Mouse (Mus musculus) liver, embryonic 14.5 days (tissue): Measurements from ENCODE around the gene Olfr1283. TPM values are rescaled to one million over a fixed set of nuclear protein-coding genes. Genes with fewer than 3 reads are reported as not detected.
"Not testable (repeated sequence)": the region's sequence is repeated elsewhere in the genome, so short reads cannot be mapped to it uniquely, and the experiment has no call there.

Experiments
- ATAC-seq: fragments of 200-750 bp; cut with Nextera tagmentation; 2 replicates; pipeline ENCODE4 v1.8.0; 2017; ENCODE audit warnings: moderate number of reproducible peaks, mild to moderate bottlenecking, moderate library complexity; ENCODE audit not compliant: insufficient read depth
- DNase-seq, 3 experiments: peaks; one replicate each; pipeline ENCODE4 v3.0.0-alpha.2; 2012 to 2013; ENCODE audit warnings: low read depth in 3 of 3, low spot score in 3 of 3
- H3K27ac ChIP-seq: fragments of 300-500 bp; sonication (generic); 2 replicates; pipeline ENCODE4 v1.5.1; 2014; ENCODE audit warnings: moderate library complexity, mild to moderate bottlenecking, control low read depth, inconsistent platforms
- H3K27me3 ChIP-seq: fragments of 300-500 bp; sonication (generic); 2 replicates; pipeline ENCODE4 v1.6.1; 2014; ENCODE audit warnings: mild to moderate bottlenecking, low read length, moderate library complexity; ENCODE audit not compliant: control insufficient read depth, insufficient read depth
- H3K36me3 ChIP-seq: fragments of 300-500 bp; sonication (generic); replicated peaks from 2 replicates; pipeline ENCODE4 v1.6.1; 2014; ENCODE audit warnings: low read depth; ENCODE audit not compliant: control insufficient read depth, insufficient read depth
- H3K4me1 ChIP-seq, 2 experiments: fragments of 200-500 bp in 1 of 2; fragments of 300-500 bp in 1 of 2; sonication (generic) in 1 of 2; replicated peaks; 2 replicates each; pipeline ENCODE4 v1.6.1; 2012 to 2014; ENCODE audit warnings: antibody characterized with exemption in 1 of 2, inconsistent platforms in 1 of 2, low read length in 1 of 2; ENCODE audit not compliant: control insufficient read depth in 2 of 2, insufficient read depth in 2 of 2
- H3K4me2 ChIP-seq: fragments of 300-500 bp; sonication (generic); 2 replicates; pipeline ENCODE4 v1.6.1; 2014; ENCODE audit warnings: low read depth, mild to moderate bottlenecking, control low read depth, moderate library complexity
- H3K4me3 ChIP-seq, 2 experiments: fragments of 200-500 bp in 1 of 2; fragments of 300-500 bp in 1 of 2; sonication (generic) in 1 of 2; 2 replicates each; pipeline ENCODE4 v1.5.1; 2012 to 2014; ENCODE audit warnings: low read depth in 2 of 2, low read length in 2 of 2, mild to moderate bottlenecking in 2 of 2, control low read depth in 1 of 2, inconsistent platforms in 1 of 2, moderate library complexity in 1 of 2; ENCODE audit not compliant: insufficient read depth in 1 of 2
- H3K9ac ChIP-seq: fragments of 300-500 bp; sonication (generic); replicated peaks from 2 replicates; pipeline ENCODE4 v1.6.1; 2014; ENCODE audit warnings: mild to moderate bottlenecking, control low read depth, moderate library complexity
- H3K9me3 ChIP-seq: fragments of 300-500 bp; sonication (generic); 2 replicates; pipeline ENCODE4 v1.6.1; 2016; ENCODE audit warnings: low read length, mixed read lengths; ENCODE audit not compliant: control insufficient read depth
- CTCF ChIP-seq: IDR thresholded peaks from 2 replicates; pipeline ENCODE4 v1.5.1; 2016; ENCODE audit warnings: antibody characterized with exemption, low read depth, control low read depth
- EP300 ChIP-seq: IDR thresholded peaks from 2 replicates; pipeline ENCODE4 v1.6.1; 2016; ENCODE audit warnings: antibody characterized with exemption, low read depth
- WGBS: fragments of 180-500 bp; shearing (Covaris S2); extraction: QIAGEN DNeasy Blood & Tissue Kit; methylation state at CpG from one replicate; pipeline ENCODE4 v1.1.7; 2014; ENCODE audit not compliant: insufficient replicate concordance; 5-methylcytosine and 5-hydroxymethylcytosine counted together
- polyA plus RNA-seq, 2 experiments: library from polyadenylated mRNA; depleted of rRNA in 1 of 2; stranded (reverse) in 1 of 2; unstranded in 1 of 2; fragments of >200 nt; fragmentation: Nextera tagmentation in 1 of 2; extraction: Ambion mirVana in 1 of 2; gene quantifications; 2 replicates each; pipeline versions ENCODE4 v1.2.1 to v1.2.3; 2012 to 2014

Gene Olfr1283
- polyA plus RNA-seq (2012; rRNA removed) (not detected in 2 replicates), polyA plus RNA-seq (2014; fragmentation: Nextera tagmentation; extraction: Ambion mirVana) (not detected in 2 replicates)

GRCm38 (mm10) chr2:111366490-111366889 lies at the start of gene Olfr1283:
Olfr1283 (plus strand) TSS chr2:111366790.
- DNase-seq: no peak
- TF ChIP-seq CTCF (no peak), EP300 (no peak)

DNA sequence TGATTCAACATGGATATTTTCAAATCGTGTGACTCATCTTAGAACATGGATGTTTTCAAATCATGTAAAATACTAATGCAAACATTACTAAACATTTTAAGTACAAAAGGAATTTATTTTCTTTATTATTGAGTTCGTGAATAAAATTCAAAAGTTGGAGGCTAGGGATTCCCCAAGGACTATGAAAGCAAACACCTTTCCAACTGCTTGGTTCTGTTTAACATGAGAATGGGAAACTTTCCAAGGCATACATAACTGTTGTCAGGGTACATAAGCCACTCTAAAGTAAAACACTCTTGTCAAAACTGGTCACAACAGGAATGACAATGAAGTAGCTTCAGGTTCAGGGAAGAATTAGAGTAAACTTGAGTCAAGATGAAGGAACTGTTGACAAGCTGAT lies 40.4 kb upstream of the Olfr1283 start, which contains the start of gene Olfr1281:
Gene Olfr1281, plus strand, starts transcription at position 301 of the 400 bp plus-strand sequence.
- ATAC-seq (no peak), DNase-seq (no peak)
- H3K4me1 ChIP-seq: no peaks in the 10 kb centered on the region
- no peak within 1 kb of the TSS for H3K4me2 ChIP-seq
- H3K9ac ChIP-seq: no peak within 1 kb of the TSS
- H3K9me3 ChIP-seq: no peaks in the 10 kb centered on the region
- H3K36me3 ChIP-seq: no peaks in the 10 kb centered on the region
- TF ChIP-seq CTCF: no peak
- TF ChIP-seq EP300: no peak
- no peak within 1 kb of the TSS for H3K4me3 ChIP-seq
- no peaks in the 10 kb centered on the region for H3K27me3 ChIP-seq
- WGBS: 42% methylated on average over 2 of the region's 2 CpGs
- H3K27ac ChIP-seq: no peak within 1 kb of the TSS

More at GRCm38 (mm10) chr2:111366490-111366889, at the start of gene Olfr1283:
- no peak for ATAC-seq
- Histone ChIP-seq H3K9me3 (no peaks in the 10 kb centered on the region), H3K9ac (no peak within 1 kb of the TSS), H3K4me2 (no peak within 1 kb of the TSS), H3K27ac (no peak within 1 kb of the TSS), H3K4me1 (no peaks in the 10 kb centered on the region), H3K27me3 (no peaks in the 10 kb centered on the region), H3K36me3 (no peaks in the 10 kb centered on the region), H3K4me3 (no peak within 1 kb of the TSS)
- WGBS: 43% methylated on average over 2 of the region's 2 CpGs

- not testable (repeated sequence) for H3K4me3 ChIP-seq, ATAC-seq, H3K27me3 ChIP-seq, DNase-seq, H3K36me3 ChIP-seq, H3K9me3 ChIP-seq, H3K27ac ChIP-seq, H3K4me2 ChIP-seq, H3K9ac ChIP-seq, H3K4me1 ChIP-seq
- WGBS: 69% methylated on average over 5 of the region's 5 CpGs
Observed at GRCm38 (mm10) chr2:111333721-111334120, 32.9 kb upstream of the Olfr1283 start.

- Histone ChIP-seq H3K9ac (no peak within 1 kb of the TSS), H3K9me3 (no peaks in the 10 kb centered on the region), H3K4me2 (no peak within 1 kb of the TSS), H3K27me3 (no peaks in the 10 kb centered on the region), H3K36me3 (no peaks in the 10 kb centered on the region), H3K27ac (no peak within 1 kb of the TSS), H3K4me1 (no peaks in the 10 kb centered on the region), H3K4me3 (no peak within 1 kb of the TSS)
- no peak for TF ChIP-seq CTCF
- no peak for TF ChIP-seq EP300
- no peak for ATAC-seq
- WGBS: 37% methylated on average over 2 of the region's 2 CpGs
- DNase-seq: no peak
Observed at GRCm38 (mm10) chr2:111335976-111336375, 30.6 kb upstream of the Olfr1283 start, which contains the start of gene Olfr1282. Olfr1282 (minus strand) TSS chr2:111336076.

DNA sequence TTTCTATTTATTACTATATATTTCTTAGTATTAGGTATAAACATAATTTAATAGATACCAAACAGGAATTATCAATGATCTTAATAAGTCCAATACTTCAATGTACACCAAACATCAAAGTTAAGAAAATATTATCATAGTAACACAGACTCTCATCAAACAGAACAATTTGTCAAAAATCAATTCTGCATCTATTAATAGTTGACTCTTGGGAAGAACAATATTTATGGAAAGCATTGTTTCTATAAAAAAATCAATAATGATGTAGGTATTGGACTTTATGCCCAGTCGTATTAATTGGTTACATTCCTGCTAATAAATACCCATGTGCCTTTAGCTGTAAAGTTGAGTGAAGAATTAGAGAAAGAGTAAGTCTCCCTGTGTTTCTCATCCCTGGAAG lies 8.6 kb downstream of the Olfr1283 start, which contains the start of gene Olfr1284:
Gene Olfr1284, plus strand, starts transcription at position 301 of the 400 bp plus-strand sequence.
- Histone ChIP-seq H3K27me3 (no peaks in the 10 kb centered on the region), H3K27ac (no peak within 1 kb of the TSS), H3K4me3 (no peak within 1 kb of the TSS), H3K4me1 (no peaks in the 10 kb centered on the region), H3K9ac (no peak within 1 kb of the TSS), H3K36me3 (no peaks in the 10 kb centered on the region), H3K4me2 (no peak within 1 kb of the TSS), H3K9me3 (no peaks in the 10 kb centered on the region)
- no peak for TF ChIP-seq CTCF
- no peak for TF ChIP-seq EP300
- DNase-seq (no peak), ATAC-seq (no peak)
- WGBS: 69% methylated on average over 1 of the region's 1 CpGs

Other genes with a start within 250 kb of the Olfr1283 start
- gene Gm15130, start 213.9 kb upstream of the Olfr1283 start, polyA plus RNA-seq (2012; rRNA removed): not detected in 2 replicates
- gene Gm15130, start 213.9 kb upstream of the Olfr1283 start, polyA plus RNA-seq (2014; fragmentation: Nextera tagmentation; extraction: Ambion mirVana): not detected in 2 replicates
- gene 4930430A15Rik, start 137.2 kb upstream of the Olfr1283 start, polyA plus RNA-seq (2012; rRNA removed): not detected in 2 replicates
- gene 4930430A15Rik, start 137.2 kb upstream of the Olfr1283 start, polyA plus RNA-seq (2014; fragmentation: Nextera tagmentation; extraction: Ambion mirVana): not detected in 2 replicates
- not detected in 2 replicates for gene Olfr1275, start 131.5 kb upstream of the Olfr1283 start, polyA plus RNA-seq (2012; rRNA removed)
- not detected in 2 replicates for gene Olfr1275, start 131.5 kb upstream of the Olfr1283 start, polyA plus RNA-seq (2014; fragmentation: Nextera tagmentation; extraction: Ambion mirVana)
- not detected in 2 replicates for gene Olfr1276, start 112.3 kb upstream of the Olfr1283 start, polyA plus RNA-seq (2012; rRNA removed)
- gene Olfr1276, start 112.3 kb upstream of the Olfr1283 start, polyA plus RNA-seq (2014; fragmentation: Nextera tagmentation; extraction: Ambion mirVana): not detected in 2 replicates
- not detected in 2 replicates for gene Olfr1277, start 92.7 kb upstream of the Olfr1283 start, polyA plus RNA-seq (2012; rRNA removed)
- gene Olfr1277, start 92.7 kb upstream of the Olfr1283 start, polyA plus RNA-seq (2014; fragmentation: Nextera tagmentation; extraction: Ambion mirVana): not detected in 2 replicates
- gene Olfr1278, start 76.7 kb upstream of the Olfr1283 start, polyA plus RNA-seq (2012; rRNA removed): not detected in 2 replicates
- not detected in 2 replicates for gene Olfr1278, start 76.7 kb upstream of the Olfr1283 start, polyA plus RNA-seq (2014; fragmentation: Nextera tagmentation; extraction: Ambion mirVana)
- gene Olfr1279, start 66.2 kb upstream of the Olfr1283 start, polyA plus RNA-seq (2012; rRNA removed): not detected in 2 replicates
- not detected in 2 replicates for gene Olfr1279, start 66.2 kb upstream of the Olfr1283 start, polyA plus RNA-seq (2014; fragmentation: Nextera tagmentation; extraction: Ambion mirVana)
- not detected in 2 replicates for gene Olfr1280, start 52.8 kb upstream of the Olfr1283 start, polyA plus RNA-seq (2012; rRNA removed)
- not detected in 2 replicates for gene Olfr1280, start 52.8 kb upstream of the Olfr1283 start, polyA plus RNA-seq (2014; fragmentation: Nextera tagmentation; extraction: Ambion mirVana)
- gene Olfr1281, start 40.3 kb upstream of the Olfr1283 start, polyA plus RNA-seq (2012; rRNA removed): not detected in 2 replicates
- not detected in 2 replicates for gene Olfr1281, start 40.3 kb upstream of the Olfr1283 start, polyA plus RNA-seq (2014; fragmentation: Nextera tagmentation; extraction: Ambion mirVana)
- not detected in 2 replicates for gene Olfr1282, start 30.7 kb upstream of the Olfr1283 start, polyA plus RNA-seq (2012; rRNA removed)
- not detected in 2 replicates for gene Olfr1282, start 30.7 kb upstream of the Olfr1283 start, polyA plus RNA-seq (2014; fragmentation: Nextera tagmentation; extraction: Ambion mirVana)
- gene Olfr1284, start 8.7 kb downstream of the Olfr1283 start, polyA plus RNA-seq (2012; rRNA removed): not detected in 2 replicates
- not detected in 2 replicates for gene Olfr1284, start 8.7 kb downstream of the Olfr1283 start, polyA plus RNA-seq (2014; fragmentation: Nextera tagmentation; extraction: Ambion mirVana)
- gene Olfr1286, start 56.3 kb downstream of the Olfr1283 start, polyA plus RNA-seq (2012; rRNA removed): not detected in 2 replicates
- not detected in 2 replicates for gene Olfr1286, start 56.3 kb downstream of the Olfr1283 start, polyA plus RNA-seq (2014; fragmentation: Nextera tagmentation; extraction: Ambion mirVana)
- gene Olfr1287, start 82.4 kb downstream of the Olfr1283 start, polyA plus RNA-seq (2012; rRNA removed): not detected in 2 replicates
- gene Olfr1287, start 82.4 kb downstream of the Olfr1283 start, polyA plus RNA-seq (2014; fragmentation: Nextera tagmentation; extraction: Ambion mirVana): not detected in 2 replicates
- not detected in 2 replicates for gene Olfr1288, start 107.3 kb downstream of the Olfr1283 start, polyA plus RNA-seq (2012; rRNA removed)
- not detected in 2 replicates for gene Olfr1288, start 107.3 kb downstream of the Olfr1283 start, polyA plus RNA-seq (2014; fragmentation: Nextera tagmentation; extraction: Ambion mirVana)
- not detected in 2 replicates for gene Olfr1289, start 114.0 kb downstream of the Olfr1283 start, polyA plus RNA-seq (2012; rRNA removed)
- gene Olfr1289, start 114.0 kb downstream of the Olfr1283 start, polyA plus RNA-seq (2014; fragmentation: Nextera tagmentation; extraction: Ambion mirVana): not detected in 2 replicates
- not detected in 2 replicates for gene Olfr1290, start 127.0 kb downstream of the Olfr1283 start, polyA plus RNA-seq (2012; rRNA removed)
- gene Olfr1290, start 127.0 kb downstream of the Olfr1283 start, polyA plus RNA-seq (2014; fragmentation: Nextera tagmentation; extraction: Ambion mirVana): not detected in 2 replicates
- gene Olfr1291-ps1, start 130.4 kb downstream of the Olfr1283 start, polyA plus RNA-seq (2012; rRNA removed): not detected in 2 replicates
- gene Olfr1291-ps1, start 130.4 kb downstream of the Olfr1283 start, polyA plus RNA-seq (2014; fragmentation: Nextera tagmentation; extraction: Ambion mirVana): not detected in 2 replicates
- gene Olfr1293-ps, start 158.4 kb downstream of the Olfr1283 start, polyA plus RNA-seq (2012; rRNA removed): not detected in 2 replicates
- gene Olfr1293-ps, start 158.4 kb downstream of the Olfr1283 start, polyA plus RNA-seq (2014; fragmentation: Nextera tagmentation; extraction: Ambion mirVana): not detected in 2 replicates
- not detected in 2 replicates for gene Olfr1294, start 173.5 kb downstream of the Olfr1283 start, polyA plus RNA-seq (2012; rRNA removed)
- gene Olfr1294, start 173.5 kb downstream of the Olfr1283 start, polyA plus RNA-seq (2014; fragmentation: Nextera tagmentation; extraction: Ambion mirVana): not detected in 2 replicates
- gene Olfr1295, start 202.9 kb downstream of the Olfr1283 start, polyA plus RNA-seq (2012; rRNA removed): not detected in 2 replicates
- not detected in 2 replicates for gene Olfr1295, start 202.9 kb downstream of the Olfr1283 start, polyA plus RNA-seq (2014; fragmentation: Nextera tagmentation; extraction: Ambion mirVana)